In the genomic region with DNA sequence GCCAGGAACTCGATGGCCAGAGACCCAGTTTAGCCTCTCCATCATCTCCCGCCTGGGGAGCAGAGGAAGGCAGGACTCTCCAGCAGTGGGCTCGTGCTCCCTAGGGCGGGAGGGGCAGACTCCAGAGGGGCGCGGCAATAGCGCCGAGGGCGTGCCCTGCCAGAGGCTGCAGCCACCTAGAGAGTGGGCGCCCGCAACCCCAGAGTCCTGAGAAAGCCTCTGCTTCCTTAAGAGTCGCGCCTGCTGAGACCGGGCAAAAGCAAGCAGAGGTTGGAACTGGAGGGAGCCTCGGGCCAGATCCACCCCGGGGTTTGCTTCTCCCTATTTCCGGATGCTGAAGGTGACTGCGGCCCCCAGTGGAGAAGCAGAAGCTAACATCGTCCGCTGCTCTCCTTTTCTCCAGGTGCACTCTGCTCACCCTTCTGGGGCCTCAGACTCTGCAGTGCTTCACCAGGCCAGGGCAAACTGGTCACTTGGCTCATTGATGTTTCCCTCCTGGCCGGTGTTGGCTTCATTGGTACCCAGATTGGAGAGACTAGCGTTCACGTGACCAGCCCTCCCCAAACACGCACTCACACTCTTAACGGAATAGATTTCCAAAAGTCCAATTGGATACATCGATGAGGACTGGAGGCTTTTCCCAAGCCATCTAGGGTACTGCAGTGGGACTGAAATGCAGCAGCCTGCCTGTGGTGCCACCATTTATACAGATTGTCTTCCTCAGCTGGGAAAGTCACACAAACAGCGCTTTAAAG, we compare ENCODE assay signal across 8 mouse cellular contexts. TPM values are rescaled to one million over a fixed set of nuclear protein-coding genes. Genes with fewer than 3 reads are reported as not detected.
DNase-seq lines count a peak whose midpoint lies in the region; ATAC-seq lines count a peak whose summit lies in the region.

A gene (minus strand): TSS at position 120 of the 755 bp plus-strand sequence.

- peaks cover 25% of the 10 kb centered on the region for H3K4me1 ChIP-seq in forebrain, embryonic 10.5 days

- ATAC-seq in inflammation-experienced regulatory T-cells, adult 6 months, result no peak

- WGBS in forebrain, embryonic 10.5 days, result 1% methylated on average over 27 of the region's 27 CpGs

- peak within 1 kb of the TSS; percentile 61 for H3K4me3 ChIP-seq in forebrain, embryonic 10.5 days

- peaks cover 60% of the 10 kb centered on the region for H3K27me3 ChIP-seq in forebrain, embryonic 10.5 days (ENCODE audit: poor library complexity, severe bottlenecking)

- peak within 1 kb of the TSS; percentile 65; the same call in 1 of the 2 replicates for H3K27ac ChIP-seq in forebrain, embryonic 10.5 days

- H3K36me3 ChIP-seq in forebrain, embryonic 10.5 days (replicated peaks), result no peaks in the 10 kb centered on the region

- H3K9me3 ChIP-seq in forebrain, embryonic 10.5 days, result no peaks in the 10 kb centered on the region

- DNase-seq in left cerebral cortex, adult 18-20 months (ENCODE audit: low spot score in 2 of 2), result peak; percentile 8 to 11
- DNase-seq in left cerebral cortex, adult 11 months (ENCODE audit: low spot score), result no peak
- DNase-seq in brain, adult 2 months (ENCODE audit: low read depth, low spot score), result peak; percentile 61
- DNase-seq in forebrain, embryonic 10.5 days (ENCODE audit: extremely low spot score, low spot score), result peak; percentile 52
- DNase-seq in kidney, adult 9 months, result peak; percentile 19
- DNase-seq in lung, postnatal 10 days, result peak; percentile 26
- peak; percentile 48 for DNase-seq in right cerebral cortex, postnatal 25 days

RNA-seq across cellular contexts. Expression of the gene that starts here (rescaled TPM):
- 1 to 10 TPM; 7.2 to 7.7 TPM for total RNA-seq in left cerebral cortex, adult 18-20 months (2021)
- polyA plus RNA-seq in forebrain, embryonic 10.5 days (2016; fragmentation: Nextera tagmentation; extraction: Ambion mirVana), result 0.04 and 0.20 TPM in 2 replicates
- polyA plus RNA-seq in inflammation-experienced regulatory T-cells, adult 6 months (2017; shearing (Covaris generic)), result not detected

Comparison
In these comparisons a context has a peak if more than half of its experiments do, and no peak if none do; other contexts are left out.
1. Peak in DNase-seq, H3K4me3 ChIP-seq and H3K27ac ChIP-seq in forebrain, embryonic 10.5 days; RNA of the gene not detected or under 1 TPM.